Mouse (Mus musculus) heart, embryonic 11.5 days (tissue): ENCODE results near the gene Calm3. TPM values are rescaled to one million over a fixed set of nuclear protein-coding genes. Genes with fewer than 3 reads are reported as not detected.

ENCODE experiments used
- ATAC-seq: fragments of 200-750 bp; cut with Nextera tagmentation; replicated peaks from 2 replicates; pipeline ENCODE4 v1.8.0; 2017; ENCODE audit warnings: moderate library complexity; ENCODE audit not compliant: insufficient number of reproducible peaks, low FRiP score, low TSS enrichment
- H3K27ac ChIP-seq: fragments of 300-500 bp; sonication (generic); 2 replicates; pipeline ENCODE4 v1.5.1; 2014; ENCODE audit warnings: mild to moderate bottlenecking, low read depth, low read length
- H3K27me3 ChIP-seq: fragments of 300-500 bp; sonication (generic); 2 replicates; pipeline ENCODE4 v1.6.1; 2014; ENCODE audit warnings: mild to moderate bottlenecking, low read length, mixed read lengths; ENCODE audit not compliant: control insufficient read depth, insufficient read depth
- H3K36me3 ChIP-seq: fragments of 300-500 bp; sonication (generic); 2 replicates; pipeline ENCODE4 v1.6.1; 2014; ENCODE audit warnings: mild to moderate bottlenecking, low read length, moderate library complexity, mixed read lengths; ENCODE audit not compliant: control insufficient read depth, insufficient read depth
- H3K4me1 ChIP-seq: fragments of 300-500 bp; sonication (generic); 2 replicates; pipeline ENCODE4 v1.6.1; 2014; ENCODE audit warnings: low read length; ENCODE audit not compliant: control insufficient read depth, insufficient read depth
- H3K4me2 ChIP-seq: fragments of 300-500 bp; sonication (generic); 2 replicates; pipeline ENCODE4 v1.6.1; 2014; ENCODE audit warnings: mild to moderate bottlenecking, moderate library complexity
- H3K4me3 ChIP-seq: fragments of 300-500 bp; sonication (generic); 2 replicates; pipeline ENCODE4 v1.5.1; 2014; ENCODE audit warnings: low read depth, low read length
- H3K9ac ChIP-seq: fragments of 300-500 bp; sonication (generic); 2 replicates; pipeline ENCODE4 v1.6.1; 2014; ENCODE audit warnings: mild to moderate bottlenecking, low read depth, low read length, moderate library complexity
- H3K9me3 ChIP-seq: fragments of 300-500 bp; sonication (generic); replicated peaks from 2 replicates; pipeline ENCODE4 v1.6.1; 2016; ENCODE audit warnings: low read length; ENCODE audit not compliant: control insufficient read depth
- WGBS: fragments of 180-500 bp; shearing (Covaris S2); extraction: QIAGEN DNeasy Blood & Tissue Kit; methylation state at CpG from one replicate; pipeline ENCODE4 v1.1.7; 2014; ENCODE audit not compliant: insufficient replicate concordance; 5-methylcytosine and 5-hydroxymethylcytosine counted together
- polyA plus RNA-seq: library from polyadenylated mRNA; unstranded; fragments of >200 nt; fragmentation: Nextera tagmentation; extraction: Ambion mirVana; gene quantifications from 2 replicates; pipeline ENCODE4 v1.2.1, GENCODE M21; 2014

Gene Calm3
- polyA plus RNA-seq, 1 experiment from 2014 or later: 156 TPM

DNA sequence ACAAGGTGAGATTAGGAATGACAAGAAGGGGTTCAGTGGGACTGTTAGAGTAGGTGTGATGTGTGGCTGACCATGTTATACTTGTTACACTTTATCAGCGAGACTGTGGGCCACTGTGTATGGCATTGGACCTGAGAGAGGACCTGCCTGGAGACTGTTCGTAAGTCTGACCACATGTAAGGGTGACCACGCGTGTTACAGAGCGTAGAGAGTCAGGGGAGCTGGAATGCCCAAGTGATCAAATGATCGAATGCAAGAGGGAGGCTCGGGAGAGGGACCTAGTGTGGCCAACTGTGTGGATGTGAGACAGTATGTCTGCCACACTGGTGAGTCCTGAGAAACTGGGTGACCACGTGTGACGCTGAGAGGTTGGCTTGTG, 31.6 kb downstream of the Calm3 start:
- Histone ChIP-seq H3K9ac (no peak overlapping the region), H3K27me3 (peaks cover 33% of the 10 kb centered on the region), H3K4me2 (peak overlapping the region; percentile 65), H3K4me3 (peak overlapping the region; percentile 29), H3K36me3 (peaks cover 6% of the 10 kb centered on the region), H3K9me3 (no peaks in the 10 kb centered on the region), H3K27ac (no peak overlapping the region), H3K4me1 (peaks cover 20% of the 10 kb centered on the region)
- ATAC-seq: no peak
- WGBS: 41% methylated on average over 9 of the region's 9 CpGs

DNA sequence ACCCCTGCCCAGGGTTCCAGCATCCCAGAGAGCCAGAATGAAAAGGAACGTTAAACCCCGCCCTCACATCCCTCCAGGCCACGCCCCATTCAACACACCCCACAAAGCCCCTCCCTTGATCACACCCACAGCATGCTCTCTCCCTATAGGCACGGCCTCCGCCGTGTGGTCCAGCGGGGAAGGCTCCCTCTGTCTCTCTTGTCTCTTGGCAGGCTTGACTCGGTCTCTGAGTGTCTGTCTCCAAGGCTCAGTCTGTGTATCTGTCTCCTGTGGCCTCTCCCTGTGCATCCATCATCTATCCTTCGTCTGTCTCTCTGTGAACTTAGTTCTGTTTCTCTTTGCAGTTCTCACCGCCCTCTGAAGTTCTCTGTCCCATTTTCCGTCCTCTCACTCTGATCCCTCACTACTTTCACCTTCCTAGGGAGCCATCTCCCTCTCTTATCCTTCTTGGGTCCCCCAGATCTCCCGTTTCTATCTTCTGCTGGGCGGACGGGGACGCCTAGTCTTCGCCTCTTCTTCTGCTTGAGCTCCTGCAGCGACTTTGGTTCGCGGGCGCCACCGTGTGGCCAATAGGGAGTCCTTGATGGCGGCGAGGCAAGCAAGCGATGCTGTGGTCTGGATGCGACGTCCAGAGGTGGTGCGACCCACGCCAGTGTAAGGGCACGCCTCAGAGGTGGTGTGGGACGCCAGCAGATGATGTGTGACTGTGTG, 32.1 kb downstream of the Calm3 start, which contains the start of gene Gng8:
Gene Gng8 (plus strand): TSS at position 146 of the 711 bp plus-strand sequence.
- Histone ChIP-seq H3K9me3 (no peaks in the 10 kb centered on the region), H3K4me2 (peak within 1 kb of the TSS; percentile 65), H3K4me3 (peak within 1 kb of the TSS; percentile 29), H3K36me3 (peaks cover 12% of the 10 kb centered on the region), H3K4me1 (peaks cover 20% of the 10 kb centered on the region), H3K9ac (peak within 1 kb of the TSS; percentile 40), H3K27ac (peak within 1 kb of the TSS; percentile 85), H3K27me3 (peaks cover 33% of the 10 kb centered on the region)
- WGBS: under 1% methylated on average over 30 of the region's 30 CpGs
- ATAC-seq: peak; percentile 72

DNA sequence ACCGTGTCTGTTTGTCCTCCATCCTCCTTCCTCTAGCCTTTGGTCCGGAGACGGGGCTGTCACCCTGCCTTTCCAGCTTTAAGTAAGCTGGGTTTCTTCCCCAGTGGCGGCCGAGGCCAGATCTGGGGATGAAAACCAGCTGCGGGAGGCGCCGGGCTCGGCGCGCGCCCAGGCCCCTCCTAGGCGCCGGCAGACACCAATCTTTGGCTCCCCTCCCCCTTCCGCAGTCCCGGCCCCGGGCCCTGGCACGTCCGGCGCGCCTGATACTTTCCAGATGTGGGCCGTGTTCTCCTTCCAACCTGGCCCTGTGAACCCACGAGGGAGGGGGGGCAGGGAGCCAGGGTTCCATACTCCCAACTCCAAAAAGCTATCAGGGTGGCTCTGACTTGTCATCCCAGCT, 33.0 kb downstream of the Calm3 start:
- peak; percentile 61 for ATAC-seq
- WGBS: 2% methylated on average over 22 of the region's 23 CpGs
- H3K4me3 ChIP-seq: peak overlapping the region; percentile 22

DNA sequence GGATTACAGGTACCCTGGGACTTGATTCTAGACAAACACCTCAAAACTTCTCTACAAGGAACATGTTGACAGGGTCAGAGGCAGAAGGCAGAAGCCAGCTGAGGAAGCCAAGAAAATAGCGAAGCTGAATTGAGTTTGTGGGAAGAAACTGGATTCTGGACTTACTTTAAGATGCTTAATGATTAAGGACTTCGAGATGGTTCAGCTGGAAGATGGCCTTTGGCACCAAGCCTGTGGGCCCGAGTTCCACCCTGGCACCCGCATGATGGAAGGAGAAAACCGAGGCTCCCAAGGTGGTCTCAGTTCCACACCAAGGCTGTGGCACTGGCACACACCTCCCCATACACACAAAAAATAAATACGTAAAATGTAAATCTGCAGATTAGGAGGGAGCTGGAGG, 33.4 kb downstream of the Calm3 start:
- Histone ChIP-seq H3K36me3 (peaks cover 24% of the 10 kb centered on the region), H3K9me3 (peaks cover 6% of the 10 kb centered on the region), H3K4me2 (peak overlapping the region; percentile 65), H3K27ac (peak overlapping the region; percentile 85), H3K27me3 (peaks cover 41% of the 10 kb centered on the region), H3K9ac (peak overlapping the region; percentile 40), H3K4me1 (peaks cover 20% of the 10 kb centered on the region), H3K4me3 (peak overlapping the region; percentile 22)
- ATAC-seq: no peak
- 13% methylated on average over 6 of the region's 6 CpGs for WGBS

More for the DNA sequence above, 33.0 kb downstream of the Calm3 start:
- H3K27ac ChIP-seq: peak overlapping the region; percentile 85
- H3K36me3 ChIP-seq: peaks cover 20% of the 10 kb centered on the region
- peaks cover 20% of the 10 kb centered on the region for H3K4me1 ChIP-seq
- H3K27me3 ChIP-seq: peaks cover 37% of the 10 kb centered on the region
- peak overlapping the region; percentile 65 for H3K4me2 ChIP-seq
- H3K9me3 ChIP-seq: peaks cover 2% of the 10 kb centered on the region
- H3K9ac ChIP-seq: peak overlapping the region; percentile 40

DNA sequence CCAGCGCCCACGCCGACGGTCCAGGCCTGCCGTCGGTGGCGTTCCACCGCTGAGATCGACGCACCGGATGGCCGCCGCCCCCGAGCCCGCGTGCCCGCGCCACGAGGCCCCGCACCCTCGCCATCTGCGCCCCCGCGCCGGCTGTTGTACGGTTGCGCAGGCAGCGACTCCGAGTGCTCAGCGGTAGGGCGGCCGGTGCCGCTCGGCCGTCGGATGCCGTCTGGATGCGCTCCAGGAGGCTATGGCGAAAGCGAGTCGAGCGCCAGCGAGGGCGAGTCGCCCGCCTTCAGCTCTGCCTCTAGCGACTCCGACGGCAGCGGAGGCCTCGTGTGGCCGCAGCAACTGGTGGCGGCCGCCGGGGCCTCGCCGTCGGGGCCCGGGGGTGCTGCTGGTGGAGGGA, 38.0 kb downstream of the Calm3 start:
- Histone ChIP-seq H3K27me3 (peaks cover 21% of the 10 kb centered on the region), H3K36me3 (peaks cover 56% of the 10 kb centered on the region), H3K4me3 (peak overlapping the region; percentile 27), H3K27ac (no peak overlapping the region), H3K9me3 (peaks cover 14% of the 10 kb centered on the region), H3K4me1 (peaks cover 19% of the 10 kb centered on the region), H3K9ac (no peak overlapping the region), H3K4me2 (no peak overlapping the region)
- ATAC-seq: no peak
- WGBS: 50% methylated on average over 57 of the region's 59 CpGs

GRCm38 (mm10) chr7:16885271-16885776, 38.6 kb downstream of the Calm3 start:
- 18% methylated on average over 74 of the region's 95 CpGs for WGBS
- Histone ChIP-seq H3K4me1 (peaks cover 21% of the 10 kb centered on the region), H3K36me3 (peaks cover 56% of the 10 kb centered on the region), H3K4me2 (peak overlapping the region; percentile 52), H3K9me3 (peaks cover 14% of the 10 kb centered on the region), H3K27me3 (peaks cover 21% of the 10 kb centered on the region), H3K27ac (no peak overlapping the region), H3K9ac (no peak overlapping the region), H3K4me3 (peak overlapping the region; percentile 27)
- peak; percentile 21; the same call in 1 of the 2 replicates for ATAC-seq

DNA sequence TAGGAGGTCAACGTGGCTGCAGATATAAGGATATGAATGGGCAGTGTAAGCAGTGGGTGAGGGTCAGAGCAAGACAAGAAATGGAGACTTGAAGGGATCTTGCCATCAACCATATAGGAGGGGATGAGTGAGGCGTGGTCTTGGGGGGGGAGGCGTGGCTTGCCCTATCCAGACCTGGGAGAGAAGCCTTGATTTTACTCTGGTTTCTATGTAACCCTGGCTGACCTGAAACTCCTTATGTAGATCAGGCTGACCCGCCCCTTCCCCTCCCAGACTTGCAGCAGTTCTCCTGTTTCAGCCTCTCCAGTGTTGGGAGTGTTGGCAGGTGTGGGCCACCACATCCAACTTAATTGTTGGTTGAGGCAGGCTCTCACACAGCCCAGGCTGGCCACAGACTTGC, 39.6 kb downstream of the Calm3 start:
- no peak overlapping the region for H3K4me3 ChIP-seq
- H3K4me2 ChIP-seq: no peak overlapping the region
- H3K4me1 ChIP-seq: peaks cover 26% of the 10 kb centered on the region
- peaks cover 14% of the 10 kb centered on the region for H3K9me3 ChIP-seq
- no peak overlapping the region for H3K9ac ChIP-seq
- peaks cover 21% of the 10 kb centered on the region for H3K27me3 ChIP-seq
- no peak overlapping the region for H3K27ac ChIP-seq
- ATAC-seq: no peak
- WGBS: 61% methylated on average over 4 of the region's 4 CpGs
- H3K36me3 ChIP-seq: peaks cover 56% of the 10 kb centered on the region

DNA sequence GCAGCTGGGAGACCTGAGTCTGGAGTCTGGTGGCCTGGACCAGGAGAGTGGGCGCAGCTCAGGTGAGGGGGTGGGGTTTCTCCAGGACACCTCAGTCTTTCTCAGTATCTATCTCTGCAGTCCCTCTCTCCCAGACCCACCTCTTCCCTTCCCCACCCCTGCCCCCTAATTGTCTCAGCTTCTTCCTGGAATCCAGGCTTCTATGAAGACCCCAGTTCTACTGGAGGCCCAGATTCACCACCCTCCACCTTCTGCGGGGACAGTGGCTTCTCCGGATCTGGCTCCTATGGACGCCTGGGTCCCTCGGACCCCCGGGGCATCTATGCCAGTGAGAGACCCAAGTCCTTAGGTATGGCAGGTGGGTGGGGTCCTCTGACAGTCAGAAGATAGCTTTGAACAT, 40.8 kb downstream of the Calm3 start:
- H3K4me2 ChIP-seq: no peak overlapping the region
- H3K4me3 ChIP-seq: no peak overlapping the region
- no peak overlapping the region; the same call in 1 of the 2 replicates for H3K27ac ChIP-seq
- H3K9ac ChIP-seq: no peak overlapping the region
- whole genome bisulfite sequencing: 72% methylated on average over 6 of the region's 6 CpGs
- no peak for ATAC-seq
- peaks cover 14% of the 10 kb centered on the region for H3K9me3 ChIP-seq
- H3K36me3 ChIP-seq: peaks cover 56% of the 10 kb centered on the region
- H3K4me1 ChIP-seq: peaks cover 26% of the 10 kb centered on the region
- H3K27me3 ChIP-seq: peaks cover 21% of the 10 kb centered on the region
